Mouse (Mus musculus) monocyte, adult 2 months (primary cell): ENCODE data around the gene Bcar1.

Experiments used
- DNase-seq, 2 experiments: peaks; one replicate each; pipeline ENCODE4 v3.0.0; 2022; ENCODE audit warnings: low spot score in 2 of 2, low read depth in 1 of 2

Gene Bcar1

DNA sequence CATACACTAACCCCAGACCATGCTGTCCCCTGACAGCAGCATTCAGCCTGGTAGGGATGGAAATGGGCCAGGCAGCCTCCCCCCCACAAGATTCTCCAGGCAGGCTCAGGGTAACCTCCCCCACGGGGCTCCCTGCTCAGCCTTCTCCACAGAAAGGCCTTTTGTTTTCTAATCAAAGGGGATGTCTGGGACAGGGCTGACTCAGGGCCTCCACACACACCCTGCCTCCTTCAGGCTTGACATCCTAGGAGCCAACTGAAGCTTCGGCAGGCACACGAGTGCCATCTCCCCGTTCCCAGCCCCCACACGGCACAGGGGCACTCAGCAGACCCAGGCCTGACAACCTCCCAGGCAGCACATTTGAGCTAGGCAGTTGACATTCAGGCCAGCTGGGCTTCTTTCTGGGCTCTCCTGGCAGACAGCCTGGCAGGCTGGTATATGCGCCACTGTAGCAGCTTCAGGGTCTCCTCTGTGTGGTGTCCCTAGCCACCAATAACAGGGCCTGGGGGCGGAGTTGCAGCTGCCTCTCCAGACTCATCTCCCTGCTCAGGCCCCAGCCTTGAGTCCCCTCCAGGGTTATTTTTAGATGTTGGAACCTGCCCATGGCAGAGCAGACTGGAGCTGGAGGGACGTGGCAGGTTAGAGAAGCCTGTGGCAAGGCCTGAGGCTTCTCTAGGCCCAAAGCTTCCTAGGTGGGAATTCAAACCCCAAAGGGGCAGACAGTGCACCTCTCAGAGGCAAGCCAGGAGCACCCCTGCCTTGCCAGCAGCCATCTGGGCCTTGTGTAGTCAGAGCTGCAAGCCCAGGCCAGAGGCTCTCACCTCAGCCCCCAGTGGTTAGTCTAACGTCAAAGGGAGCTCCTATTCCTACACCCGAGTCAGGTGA, 26.8 kb downstream of the Bcar1 start:
- no peak for DNase-seq

DNA sequence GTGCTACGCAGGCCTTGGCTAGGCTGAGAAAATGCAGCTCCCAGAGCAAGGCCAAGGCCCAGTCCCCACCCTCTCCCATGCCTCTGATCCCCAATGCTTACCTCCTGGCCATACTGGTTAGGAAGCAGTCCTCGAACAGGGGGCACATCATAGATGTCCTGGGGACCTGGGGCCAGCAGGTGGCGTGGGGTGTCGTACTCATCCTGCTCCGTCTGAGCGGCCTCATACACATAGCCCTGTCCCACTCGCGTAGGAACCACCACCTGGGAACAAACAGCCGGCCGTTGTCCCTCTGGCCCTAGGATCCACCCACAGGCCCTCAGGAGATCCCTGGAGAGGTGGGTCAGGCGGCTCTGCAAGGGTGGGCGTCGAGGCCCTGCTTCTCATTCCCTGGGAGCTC, 28.1 kb downstream of the Bcar1 start:
- no peak for DNase-seq

DNA sequence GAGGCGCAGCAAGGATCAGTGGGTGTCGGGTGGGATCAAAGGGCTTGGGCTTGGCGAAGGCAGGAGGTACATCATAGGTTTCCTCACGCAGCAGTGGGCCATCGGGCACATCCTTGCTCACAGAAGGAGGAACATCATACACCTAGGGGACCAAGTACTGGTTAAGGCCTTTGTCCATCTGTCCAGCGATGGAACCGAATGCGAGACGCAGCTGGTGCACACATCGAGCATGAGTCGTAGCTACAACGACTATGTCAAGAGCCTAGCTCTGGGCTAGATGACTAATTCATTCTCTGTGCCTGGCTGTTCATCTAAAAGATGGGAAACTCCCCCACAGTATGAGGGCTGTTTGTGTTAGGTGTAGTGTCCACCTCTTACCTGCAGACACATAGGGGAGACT, 29.3 kb downstream of the Bcar1 start:
- no peak for DNase-seq

DNA sequence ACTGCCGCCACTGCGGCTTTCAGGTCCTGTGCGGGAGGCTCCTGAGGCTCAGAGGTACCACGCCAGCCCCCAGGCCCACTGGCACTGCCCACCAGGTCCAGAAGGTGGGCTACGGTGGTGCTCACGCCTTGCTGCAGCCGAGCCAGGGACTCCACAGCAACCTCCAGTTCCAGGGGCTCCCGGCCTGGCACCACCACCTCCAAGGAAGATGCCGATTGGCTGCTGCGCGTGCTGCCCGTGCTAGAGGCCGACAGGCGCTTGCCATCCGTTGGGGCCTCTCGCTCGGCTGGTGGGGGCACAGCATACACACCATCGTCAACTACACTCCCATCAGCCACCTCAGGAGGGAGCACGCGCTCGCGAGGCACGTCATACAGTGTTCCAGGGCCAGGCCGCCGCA, 29.8 kb downstream of the Bcar1 start:
- no peak for DNase-seq

DNA sequence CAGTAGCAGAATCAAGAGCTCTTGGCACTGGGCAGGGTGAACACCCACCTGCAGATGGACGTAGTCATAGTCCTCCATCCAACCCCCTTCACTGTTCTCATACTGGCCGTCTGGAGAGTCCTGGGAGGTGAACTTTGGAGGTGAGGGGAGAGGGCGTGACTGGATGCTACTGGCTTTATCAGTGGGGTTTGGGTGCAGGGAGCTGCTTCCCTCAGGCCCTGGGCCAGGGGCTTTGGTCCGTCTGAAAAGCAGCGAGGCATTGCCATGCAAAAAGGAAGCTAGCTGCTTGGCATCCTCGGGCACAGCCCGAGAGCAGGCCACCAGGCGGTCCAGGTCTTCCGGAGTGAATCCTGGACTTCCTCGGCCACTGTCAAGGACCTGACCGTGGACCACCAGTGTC, 30.3 kb downstream of the Bcar1 start:
- no peak for DNase-seq

DNA sequence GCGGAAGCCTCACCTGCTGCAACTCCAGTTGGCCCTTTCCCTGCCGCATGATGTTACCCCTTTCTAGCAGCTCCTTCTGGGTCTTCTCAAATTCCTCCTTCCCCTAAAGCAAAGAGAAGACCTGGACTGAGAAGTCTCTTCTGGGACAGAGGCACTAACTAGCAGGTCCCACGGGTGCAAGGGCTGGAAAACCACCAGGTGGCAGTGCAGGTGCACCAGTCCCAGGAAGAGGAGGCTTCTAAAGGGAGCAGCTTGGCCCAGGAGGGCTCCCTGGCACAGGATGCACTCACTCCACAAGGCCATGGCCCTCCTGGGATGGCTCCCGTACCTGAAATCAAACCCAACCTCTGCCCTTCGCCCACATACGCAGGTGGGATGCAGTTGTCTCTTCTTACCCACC, 31.0 kb downstream of the Bcar1 start:
- no peak for DNase-seq

DNA sequence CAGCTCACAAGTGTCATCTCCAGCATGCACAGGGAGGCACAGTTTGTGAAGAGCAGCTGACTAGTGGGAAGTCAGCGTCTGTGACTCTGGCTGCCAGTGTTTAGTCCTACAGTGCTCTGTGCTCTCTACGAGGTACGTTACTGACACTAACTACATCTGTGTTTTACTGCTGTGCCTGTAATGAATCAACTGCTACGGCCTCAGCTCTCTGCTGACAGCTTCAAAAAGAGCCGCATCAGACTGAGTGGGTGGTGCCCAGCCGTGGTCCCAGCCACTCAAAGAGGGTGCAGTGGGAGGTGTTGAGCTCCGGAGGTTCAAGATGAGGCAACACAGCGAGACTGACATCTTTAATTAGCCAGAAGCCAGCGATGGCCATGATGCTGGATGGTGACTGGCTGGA, 31.5 kb downstream of the Bcar1 start:
- no peak for DNase-seq

DNA sequence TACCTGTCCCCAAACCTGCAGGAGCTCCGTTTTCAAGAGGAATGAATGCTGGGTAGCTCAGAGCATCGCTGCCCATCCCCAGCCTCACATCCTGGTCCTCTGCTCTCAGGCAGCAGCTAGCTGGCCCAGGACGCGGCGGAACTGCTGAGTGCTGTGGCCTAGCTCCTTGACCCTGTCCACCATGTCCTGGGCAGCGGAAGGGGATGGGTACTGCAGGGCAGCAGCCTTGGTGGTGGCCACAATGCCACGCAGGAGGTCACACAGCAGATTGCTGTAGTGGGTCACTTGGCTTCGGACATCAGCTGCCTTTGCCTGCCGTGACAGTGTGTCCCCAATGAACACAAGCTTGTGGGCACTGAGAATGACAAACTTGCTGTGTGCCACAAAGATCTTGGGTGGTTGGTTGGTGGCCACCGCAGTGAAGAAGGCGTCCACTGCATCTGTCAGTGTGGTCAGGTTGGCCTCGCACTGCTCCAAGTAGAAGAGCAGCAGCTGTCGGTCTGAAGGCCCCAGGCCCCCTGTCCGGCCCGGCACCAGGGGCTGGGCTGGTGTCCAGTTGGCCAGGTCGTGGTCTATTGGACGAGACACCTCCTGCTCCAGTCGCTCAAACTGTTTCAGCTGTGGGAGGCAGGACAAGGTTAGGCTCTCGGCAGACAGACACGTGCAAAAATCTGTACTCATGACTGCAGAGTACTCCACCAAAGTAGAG, 32.7 kb downstream of the Bcar1 start:
- DNase-seq: no peak

DNA sequence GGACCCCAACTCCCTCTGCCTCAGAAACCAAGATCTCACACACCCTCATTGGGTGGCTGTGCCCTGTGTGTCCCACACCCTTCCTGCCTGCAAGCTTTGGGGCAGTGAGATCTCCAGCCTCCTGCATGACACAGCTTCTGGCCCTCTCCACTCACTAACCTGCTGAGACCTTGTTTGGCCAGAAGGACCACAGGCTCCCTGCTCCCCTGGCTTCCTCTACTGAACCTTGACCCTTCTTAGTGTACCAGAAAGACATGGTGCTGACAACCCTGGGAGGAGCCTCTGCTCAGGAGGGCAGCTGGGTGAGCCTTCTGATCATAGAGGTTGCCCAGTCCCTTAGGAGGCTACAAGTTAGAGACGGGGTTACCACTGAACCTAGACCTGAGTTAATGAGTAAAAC, 34.4 kb downstream of the Bcar1 start:
- no peak for DNase-seq

DNA sequence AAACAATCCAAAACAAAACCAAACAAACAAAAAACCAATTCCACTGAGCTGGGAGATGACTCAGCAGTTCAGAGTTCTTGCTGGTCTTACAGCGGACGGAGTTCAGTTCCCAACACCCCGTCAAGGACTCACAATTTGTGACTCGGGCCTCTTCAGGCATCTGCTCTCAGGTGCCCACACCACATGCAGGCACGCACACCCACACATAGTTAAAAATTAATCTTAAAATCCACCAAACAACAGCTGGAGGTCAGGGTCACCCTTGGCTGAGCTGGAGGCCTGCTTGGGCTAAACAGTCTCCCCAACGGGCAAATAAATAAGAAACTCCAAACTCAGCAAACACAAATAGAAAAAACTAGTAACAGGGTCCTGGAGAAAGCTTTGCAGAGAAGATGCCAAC, 35.3 kb downstream of the Bcar1 start:
- DNase-seq: no peak

DNA sequence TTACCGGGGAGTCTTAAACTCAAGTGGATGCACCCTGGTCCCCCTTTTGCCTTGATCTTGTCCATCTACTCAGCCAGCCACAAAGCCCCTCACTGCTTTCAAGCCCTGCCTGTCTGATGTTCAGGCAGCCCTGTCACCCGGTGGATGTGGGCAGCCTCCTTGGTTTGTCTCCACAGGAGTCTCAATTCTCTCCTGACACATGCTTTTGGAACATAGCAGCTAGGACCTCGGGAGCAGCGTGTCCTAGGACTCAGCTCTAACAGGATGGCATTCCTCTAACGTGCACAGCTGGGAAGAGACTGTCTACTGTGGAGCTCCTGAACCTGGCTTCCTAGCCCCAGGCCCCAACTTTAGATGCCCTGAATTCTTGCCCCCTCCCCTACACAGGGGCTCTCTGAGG, 37.9 kb downstream of the Bcar1 start:
- no peak for DNase-seq

DNA sequence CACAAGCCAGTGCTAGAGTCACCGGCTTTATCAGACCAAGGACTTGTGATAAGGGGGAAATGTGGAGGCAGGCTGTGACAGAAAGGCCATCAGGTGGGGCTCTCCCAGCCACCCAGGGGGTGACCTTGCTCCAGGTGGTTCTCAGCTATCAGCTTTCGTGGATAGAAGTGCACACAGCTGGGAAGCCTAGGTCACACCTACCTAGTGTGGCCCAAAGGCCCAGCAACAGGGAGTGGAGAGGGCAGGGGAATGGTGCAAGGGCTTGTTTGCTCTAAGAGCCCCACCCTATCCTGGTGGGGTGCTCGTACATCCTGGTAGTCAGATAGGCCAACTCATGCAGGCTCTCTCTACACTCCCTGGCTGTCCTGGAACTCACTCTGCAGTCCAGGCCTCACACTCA, 38.4 kb downstream of the Bcar1 start:
- no peak for DNase-seq

DNA sequence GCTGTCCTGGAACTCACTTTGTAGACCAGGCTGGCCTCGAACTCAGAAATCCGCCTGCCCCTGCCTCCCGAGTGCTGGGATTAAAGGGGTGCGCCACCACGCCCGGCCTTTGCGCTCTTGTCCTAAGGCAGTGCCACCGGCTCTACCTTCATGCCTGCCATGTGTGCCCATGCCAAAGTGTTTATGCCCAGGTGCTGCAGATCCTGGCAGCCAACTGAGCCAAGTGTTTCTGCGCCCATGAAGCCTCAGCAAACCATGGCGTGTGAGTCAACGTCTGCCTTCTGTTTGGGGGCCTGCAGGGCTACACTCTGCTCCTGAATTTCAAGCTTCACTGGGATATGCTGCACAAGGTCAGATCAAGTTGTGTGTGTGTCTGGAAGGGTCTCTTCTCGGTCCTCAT, 39.0 kb downstream of the Bcar1 start:
- DNase-seq: no peak

DNA sequence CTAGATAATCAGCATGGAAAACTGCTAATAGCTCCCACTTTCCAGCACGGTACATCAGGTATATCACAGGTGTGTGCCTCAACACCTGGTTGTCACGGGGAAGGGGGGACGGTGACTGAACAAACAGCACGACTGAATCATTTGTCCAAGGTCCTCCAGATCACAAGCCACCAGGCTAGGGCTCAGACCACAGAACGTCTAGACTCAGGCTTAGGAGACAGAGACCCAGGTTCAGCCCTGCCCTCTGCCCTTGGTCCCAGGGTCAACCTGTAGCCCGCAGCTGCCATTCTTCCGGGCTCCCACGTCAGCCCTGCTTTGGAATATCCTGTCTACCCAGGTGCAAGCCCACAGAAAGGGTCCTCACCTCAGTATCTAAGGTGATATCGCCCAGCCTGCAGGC, 42.2 kb downstream of the Bcar1 start:
- no peak for DNase-seq

DNA sequence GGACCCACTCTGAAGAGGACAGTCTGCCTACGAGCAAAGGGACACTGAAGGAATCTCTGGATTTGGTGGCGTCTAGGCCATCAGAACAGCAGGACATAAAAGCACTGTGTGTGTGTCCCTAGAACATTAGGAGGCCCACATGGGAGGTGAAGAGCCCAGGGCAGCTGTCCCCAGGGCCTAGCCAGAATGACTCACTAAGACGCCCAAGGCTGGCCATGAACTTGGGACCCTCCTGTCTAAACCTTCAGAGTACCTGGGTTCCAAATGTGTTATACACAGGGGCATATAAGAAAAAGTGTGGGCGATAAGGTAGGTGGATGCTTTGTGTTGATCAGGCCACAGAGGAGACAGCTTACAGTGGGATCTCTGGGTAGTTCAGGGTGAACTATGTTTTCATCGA, 42.9 kb downstream of the Bcar1 start:
- DNase-seq: no peak

DNA sequence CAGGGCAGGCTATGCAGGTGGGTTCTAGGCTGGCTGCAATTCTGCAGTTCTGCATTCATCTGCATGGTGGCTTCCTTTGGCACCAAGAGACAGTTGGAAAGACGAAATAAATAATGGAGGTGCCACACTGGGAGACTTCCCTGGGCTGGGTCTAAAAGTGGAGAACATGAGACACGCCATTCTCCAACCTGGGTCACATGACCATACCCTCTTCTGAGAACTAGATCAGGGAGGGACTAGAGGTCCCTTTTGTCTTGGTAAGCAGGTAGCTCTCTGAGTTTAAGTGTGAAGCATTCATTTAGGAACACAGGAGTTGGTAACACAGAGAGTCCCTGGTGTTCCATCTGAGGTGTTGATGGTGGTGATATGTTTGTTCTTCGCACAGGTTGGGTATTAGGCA, 43.4 kb downstream of the Bcar1 start:
- DNase-seq: no peak

DNA sequence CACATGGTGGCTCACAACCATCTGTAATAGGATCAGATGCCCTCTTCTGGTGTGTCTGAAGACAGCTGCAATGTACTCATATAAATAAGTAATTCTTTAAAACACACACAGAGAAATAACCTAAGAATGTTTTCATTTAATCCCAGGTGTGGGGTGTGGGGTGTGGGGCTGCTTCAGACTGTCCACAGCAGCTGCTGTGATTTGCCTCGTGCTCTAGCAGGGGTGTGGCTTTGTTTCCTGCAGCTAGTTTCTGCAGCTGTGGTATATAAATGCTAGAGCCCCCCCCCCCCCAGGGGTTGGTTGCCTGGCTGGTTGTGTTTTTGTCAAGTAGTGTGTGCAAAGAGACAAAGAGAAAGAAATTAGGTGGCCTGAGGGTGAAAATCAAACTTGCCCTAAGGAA, 44.6 kb downstream of the Bcar1 start:
- no peak for DNase-seq

DNA sequence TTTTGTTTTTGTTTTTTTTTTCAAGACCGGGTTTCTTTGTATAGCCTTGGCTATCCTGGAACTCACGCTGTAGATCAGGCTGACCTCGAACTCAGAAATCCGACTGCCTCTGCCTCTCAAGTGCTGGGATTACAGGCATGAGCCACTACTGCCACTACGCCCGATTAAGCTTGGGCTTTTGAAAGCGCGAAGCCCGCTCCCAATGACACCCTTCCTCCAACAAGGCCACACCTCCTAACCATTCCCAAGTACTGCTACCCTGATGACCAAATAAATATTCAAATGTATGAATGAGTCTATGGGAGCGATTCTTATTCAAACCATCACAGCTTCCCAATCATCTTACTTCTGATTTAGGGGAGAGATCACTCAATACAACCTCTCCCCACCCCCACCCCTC, 46.0 kb downstream of the Bcar1 start:
- no peak for DNase-seq

DNA sequence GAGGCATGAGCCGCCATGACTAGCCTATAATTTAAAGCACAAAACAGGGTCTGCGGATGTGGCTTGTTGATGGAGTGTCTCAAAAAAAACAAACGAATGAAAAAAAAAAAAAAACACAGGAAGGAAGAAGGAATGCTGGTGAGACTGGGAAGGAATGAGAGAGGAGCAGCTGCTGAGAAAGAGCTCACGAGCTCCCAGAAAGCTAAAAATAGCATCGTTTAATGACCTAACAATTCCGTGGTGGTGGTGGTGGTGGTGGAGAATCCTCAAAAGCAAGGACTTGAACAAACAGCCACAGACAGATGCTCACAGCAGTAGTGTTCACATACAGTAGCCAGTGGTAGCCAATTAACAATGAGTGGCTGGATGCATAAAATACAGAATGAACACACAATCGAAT, 48.2 kb downstream of the Bcar1 start:
- no peak for DNase-seq

DNA sequence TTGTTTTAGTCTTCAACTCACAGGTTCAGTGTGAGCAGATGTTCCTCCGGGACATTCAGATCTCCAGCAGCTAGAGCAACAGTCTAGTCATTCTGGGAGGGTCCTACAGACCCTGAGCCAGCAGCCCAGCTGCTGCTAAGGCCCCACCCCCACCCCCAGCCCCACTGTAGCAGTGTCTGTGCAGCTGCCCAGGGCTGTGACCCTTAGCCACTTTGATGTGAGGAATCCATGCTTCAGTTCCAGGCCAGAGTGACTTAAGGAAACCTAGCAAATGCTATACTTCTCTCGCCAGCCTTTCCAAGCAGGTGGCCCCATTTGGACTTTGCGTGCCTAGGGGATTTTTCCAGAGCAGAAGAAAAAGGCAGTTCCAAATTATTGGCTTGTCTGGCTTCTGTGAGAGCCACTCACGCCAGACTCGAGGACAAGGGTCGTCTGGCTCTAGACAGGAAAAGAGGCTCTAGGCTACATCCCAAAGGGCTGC, 50.3 kb downstream of the Bcar1 start:
- no peak for DNase-seq

DNA sequence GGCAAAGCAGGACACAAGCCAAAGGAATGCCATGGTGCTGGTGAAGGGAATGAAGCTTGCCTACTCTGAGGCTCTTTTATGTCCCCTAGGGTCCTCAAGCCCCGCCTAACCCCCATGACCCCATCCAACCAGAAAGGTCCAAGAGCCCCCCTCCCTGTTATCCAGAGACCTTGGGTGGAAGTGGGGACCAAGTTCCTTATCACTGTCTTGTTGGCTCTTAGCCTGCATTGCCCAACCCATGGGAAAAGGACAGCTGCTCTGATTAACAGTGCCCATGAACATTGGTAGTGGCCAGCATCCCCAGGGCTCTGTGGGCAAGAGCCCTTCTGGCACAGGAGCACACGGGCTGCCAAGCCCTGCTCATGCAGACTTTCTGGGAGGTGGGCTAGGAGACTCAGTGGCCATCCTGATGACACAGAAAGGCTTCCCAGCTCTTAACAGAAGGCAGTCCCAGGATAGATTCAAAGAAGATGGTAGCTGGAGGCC, 52.6 kb downstream of the Bcar1 start, which contains the start of gene Ctrb1:
Gene Ctrb1, minus strand, starts transcription at position 51 of the 486 bp plus-strand sequence.
- DNase-seq: no peak

DNA sequence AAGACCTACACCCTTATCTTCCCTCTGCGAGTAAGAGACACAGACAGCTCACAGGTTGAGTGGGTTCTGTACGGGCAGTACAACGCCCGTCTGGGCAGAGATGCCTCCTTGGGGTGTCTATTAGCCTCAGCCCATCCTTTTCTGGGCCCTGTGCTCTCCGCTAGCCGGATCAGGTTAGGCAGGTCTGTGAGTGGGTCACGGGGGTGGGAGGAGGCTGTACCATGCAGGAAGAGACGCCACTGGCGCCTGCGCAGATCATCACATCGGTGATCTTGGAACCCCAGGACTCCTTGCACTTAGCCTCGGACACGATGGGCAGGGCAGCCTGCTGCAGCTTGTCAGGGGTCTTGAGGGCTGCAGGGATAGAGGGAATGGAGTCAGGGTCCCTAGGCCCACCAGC, 56.7 kb downstream of the Bcar1 start:
- no peak for DNase-seq
